Mouse (Mus musculus) thymus, adult 2 months (tissue): Measurements from ENCODE around the gene Baiap2.

Experiments
- CTCF ChIP-seq: fragments of 200-500 bp; IDR thresholded peaks from 2 replicates; pipeline ENCODE4 v1.5.1; 2012; ENCODE audit warnings: mild to moderate bottlenecking, control low read depth, low read length, moderate library complexity, borderline replicate concordance; ENCODE audit not compliant: control insufficient read depth, poor library complexity, insufficient read depth; ENCODE audit errors: extremely low read depth
- POLR2A ChIP-seq: fragments of 200-500 bp; IDR thresholded peaks from 2 replicates; pipeline ENCODE4 v1.6.1; 2012; ENCODE audit warnings: mild to moderate bottlenecking, low read length, control low read depth, moderate library complexity; ENCODE audit not compliant: control insufficient read depth, poor library complexity, insufficient read depth; ENCODE audit errors: extremely low read depth

- no peak for TF ChIP-seq POLR2A
- no peak for TF ChIP-seq CTCF
Measured at GRCm38 (mm10) chr11:120017011-120017410, 74.4 kb downstream of the Baiap2 start.
